Mouse (Mus musculus): ENCODE data around the gene Ccdc33.
A peak's percentile ranks its signal among the peaks of the same experiment; 100 is the strongest.

The Ccdc33 gene

DNA sequence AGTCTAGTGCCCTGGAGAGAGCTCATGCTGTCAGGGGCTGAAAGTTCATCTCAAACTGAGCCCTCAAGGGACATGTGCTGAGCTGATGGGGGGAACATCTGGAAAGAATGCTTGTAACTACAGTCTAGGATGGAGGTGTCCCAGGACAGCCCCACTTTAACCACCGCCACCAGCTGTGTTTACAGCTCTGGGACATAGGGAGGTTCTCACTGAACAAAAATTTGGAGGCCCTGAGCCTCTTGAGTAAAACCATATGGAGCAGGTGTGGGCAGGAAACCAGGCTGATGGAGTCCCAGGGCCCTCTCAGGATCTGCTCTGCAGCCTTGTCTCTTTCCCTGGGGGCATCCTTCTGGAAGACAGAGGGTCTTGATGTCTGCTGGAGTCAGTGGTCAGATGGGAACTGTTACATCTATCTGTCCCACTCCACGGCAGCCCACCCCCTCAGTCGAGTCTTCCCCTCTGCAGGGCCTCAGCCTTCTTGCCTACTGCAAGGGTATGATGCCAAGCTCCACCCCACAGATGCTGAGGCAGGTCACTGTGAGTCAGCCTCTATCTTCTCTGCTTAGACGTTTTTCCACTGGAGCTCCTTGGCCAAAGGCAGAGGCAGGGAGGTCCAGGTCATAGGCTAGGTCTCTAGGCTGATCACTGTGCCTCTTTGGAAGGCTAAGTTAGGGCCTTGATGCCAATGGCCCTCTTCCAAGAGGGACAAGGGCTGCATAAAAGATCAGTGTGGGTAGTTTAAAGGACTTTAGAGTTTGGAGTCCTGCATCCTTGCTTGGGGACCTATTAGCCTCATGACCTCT is 26.8 kb downstream of the Ccdc33 start:
- peak in 1 of 2 experiments; percentile 6 for DNase-seq (ENCODE audit: low spot score in 2 of 2)

DNA sequence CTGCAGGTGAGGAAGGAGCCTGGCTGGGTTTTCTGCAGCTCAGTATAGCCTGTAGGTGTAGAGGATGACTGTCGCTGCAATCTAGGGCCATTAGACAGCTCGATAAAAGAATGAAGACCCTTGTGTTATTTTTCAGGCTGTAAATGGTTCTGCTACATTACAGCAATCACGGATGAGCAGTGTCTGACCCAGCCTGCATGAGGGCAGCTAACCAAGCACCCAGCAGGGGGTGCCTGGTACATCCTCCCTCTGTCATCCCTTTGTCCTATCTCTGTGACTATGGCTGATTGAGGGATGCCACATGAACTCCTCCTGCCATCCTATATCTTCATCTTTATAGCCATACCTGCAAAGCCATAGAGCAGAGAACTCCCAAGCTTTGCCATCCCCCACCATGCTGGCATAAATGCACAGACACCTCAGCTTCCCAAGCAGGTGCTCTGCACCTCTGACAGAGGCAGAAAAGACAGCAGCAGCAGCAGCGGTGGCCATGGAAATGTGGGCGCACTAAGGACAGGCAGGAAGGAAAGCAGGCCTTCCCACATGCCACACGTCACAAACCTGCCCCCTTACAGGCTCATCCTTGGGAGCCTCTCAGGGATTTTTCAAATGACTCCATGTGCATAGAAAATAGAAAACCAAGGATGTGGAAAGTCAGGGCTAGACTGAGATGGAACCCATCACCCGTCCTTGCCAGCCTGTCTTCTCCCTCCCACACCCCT is 31.2 kb downstream of the Ccdc33 start:
- DNase-seq (ENCODE audit: low spot score in 2 of 2): no peak

DNA sequence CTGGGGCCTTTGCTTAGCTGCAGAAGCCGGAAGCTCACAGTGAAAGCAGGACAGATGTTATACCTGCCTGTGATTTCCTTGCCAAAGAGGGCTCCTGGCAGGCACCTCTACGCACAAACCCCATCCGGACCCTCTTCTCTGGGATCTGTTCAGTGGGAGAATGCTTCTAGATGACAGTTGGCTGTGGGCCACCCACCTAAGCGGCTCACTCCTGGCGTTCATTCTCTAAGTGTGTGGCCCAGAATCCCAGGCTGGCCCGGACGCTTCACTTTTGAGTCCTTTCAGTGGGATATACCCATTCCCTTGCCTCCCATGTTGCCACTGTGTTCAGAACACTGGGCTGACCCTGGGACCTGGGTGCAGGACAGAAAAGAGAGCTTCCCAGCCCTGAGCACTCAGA is 31.8 kb downstream of the Ccdc33 start:
- no peak for DNase-seq (ENCODE audit: low spot score in 2 of 2)

DNA sequence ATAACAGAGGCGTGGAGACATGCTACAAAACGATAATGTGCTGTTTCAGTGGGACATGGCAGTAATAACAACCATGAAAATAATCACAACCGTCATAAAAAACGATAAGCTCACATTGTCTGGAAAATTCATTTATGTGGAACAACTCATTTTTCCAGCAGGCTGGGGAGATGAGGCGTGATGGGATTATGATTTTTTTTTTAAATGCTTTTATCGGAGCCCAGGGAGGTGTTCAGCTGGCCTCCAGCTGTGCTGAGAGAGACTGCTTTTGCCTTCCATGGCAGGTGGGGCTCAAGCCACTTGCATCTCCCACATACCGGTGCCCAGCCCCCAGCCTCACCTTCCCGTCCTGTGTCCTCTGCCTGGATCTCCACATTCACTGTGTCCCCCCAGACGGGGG is 32.4 kb downstream of the Ccdc33 start:
- no peak for DNase-seq (ENCODE audit: low spot score in 2 of 2)

DNA sequence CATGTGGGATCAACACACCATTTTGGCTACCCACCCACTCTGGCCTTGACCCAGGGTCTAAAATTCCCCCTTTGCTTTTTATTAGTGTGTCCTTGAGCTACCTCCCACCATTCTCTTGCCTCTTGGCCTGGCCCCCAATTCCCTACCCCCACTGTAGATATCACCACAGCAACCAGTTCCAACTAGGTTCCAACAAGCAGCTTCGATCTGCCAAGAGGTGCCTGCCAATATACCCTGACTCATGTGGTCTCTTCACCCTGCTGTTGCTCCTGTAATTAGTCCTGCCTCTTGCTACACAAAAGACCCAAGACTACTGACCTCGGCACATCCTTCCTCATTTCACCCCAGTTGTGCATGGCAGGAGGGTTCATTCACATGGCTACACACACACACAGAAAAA is 33.5 kb downstream of the Ccdc33 start:
- no peak for DNase-seq (ENCODE audit: low spot score in 2 of 2)

DNA sequence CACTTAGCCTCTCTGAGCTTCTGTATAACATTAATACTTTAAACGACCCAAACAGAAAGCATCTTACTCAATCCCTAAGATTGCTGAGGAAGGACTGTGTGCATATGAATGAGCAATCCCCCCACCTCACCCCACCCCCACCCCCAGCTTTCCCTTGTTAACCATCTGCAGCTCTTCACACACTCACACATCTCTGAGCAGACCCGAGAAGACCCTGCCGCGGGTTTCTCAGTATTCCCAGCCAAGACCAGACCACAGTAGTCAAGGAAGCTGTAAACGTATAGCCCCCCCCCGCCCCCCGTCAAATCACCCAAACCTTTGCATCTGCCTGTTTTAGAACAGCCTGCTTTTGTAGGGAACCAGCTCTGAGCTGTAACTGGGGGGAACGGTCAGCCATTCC is 34.0 kb downstream of the Ccdc33 start:
- no peak for DNase-seq (ENCODE audit: low spot score in 2 of 2)

DNA sequence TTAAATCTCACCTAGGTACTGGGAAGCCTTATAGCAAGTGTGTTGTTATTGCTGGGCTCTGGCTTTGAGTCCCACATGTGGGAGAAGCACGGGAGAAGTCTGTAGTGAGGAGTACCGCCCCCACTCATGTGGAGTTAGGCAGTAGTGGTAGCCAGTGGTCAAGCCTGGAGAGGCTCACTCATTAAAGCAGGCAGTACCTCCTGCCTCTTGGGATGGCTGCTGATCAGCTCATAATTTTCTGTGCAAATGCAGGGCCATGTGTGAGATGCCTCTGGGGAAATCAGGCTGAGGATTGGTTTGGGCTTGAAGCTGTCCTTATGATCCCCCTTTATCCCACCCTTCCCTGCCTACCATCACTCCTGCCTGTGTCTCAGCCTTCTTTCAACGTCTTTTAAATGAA is 44.1 kb downstream of the Ccdc33 start:
- no peak for DNase-seq (ENCODE audit: low spot score in 2 of 2)

DNA sequence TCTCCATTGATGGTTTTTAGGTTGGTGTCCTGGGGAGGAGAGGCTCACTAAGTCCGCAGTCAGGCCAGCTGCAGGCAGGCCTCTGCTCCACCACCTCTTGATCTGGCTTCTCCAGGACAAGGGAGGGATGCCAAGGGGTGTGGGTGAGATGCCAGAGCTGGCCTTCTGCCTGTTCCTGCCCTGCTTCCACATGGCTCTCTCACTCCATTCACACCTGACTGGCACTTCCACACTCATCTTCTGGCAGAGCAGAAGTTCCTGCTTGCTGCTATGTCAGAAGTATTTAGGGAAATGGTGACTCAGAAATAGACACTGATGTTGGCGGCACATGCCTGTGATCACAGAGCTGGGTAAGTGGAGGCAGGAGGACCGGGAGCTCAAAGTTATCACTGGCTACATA is 51.1 kb downstream of the Ccdc33 start:
- DNase-seq (ENCODE audit: low spot score in 2 of 2): no peak

DNA sequence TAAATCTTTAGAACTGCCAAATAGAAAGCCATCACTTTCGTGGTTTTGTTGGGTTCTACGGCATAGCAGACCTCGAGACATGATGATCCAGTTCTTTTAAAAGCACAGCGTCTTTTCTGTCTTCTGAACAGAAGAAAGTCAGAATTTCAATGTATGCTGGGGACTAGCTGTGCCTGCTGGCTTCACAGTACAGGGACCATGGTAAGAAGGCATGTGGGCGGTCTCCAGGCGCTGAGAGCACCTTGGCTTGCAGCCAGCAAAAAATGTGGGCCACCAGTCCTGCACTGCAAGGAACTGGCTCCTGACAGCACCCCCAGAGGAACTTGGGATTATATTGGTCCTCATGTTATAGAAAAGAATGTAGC is 51.9 kb downstream of the Ccdc33 start:
- no peak for DNase-seq (ENCODE audit: low spot score in 2 of 2)

DNA sequence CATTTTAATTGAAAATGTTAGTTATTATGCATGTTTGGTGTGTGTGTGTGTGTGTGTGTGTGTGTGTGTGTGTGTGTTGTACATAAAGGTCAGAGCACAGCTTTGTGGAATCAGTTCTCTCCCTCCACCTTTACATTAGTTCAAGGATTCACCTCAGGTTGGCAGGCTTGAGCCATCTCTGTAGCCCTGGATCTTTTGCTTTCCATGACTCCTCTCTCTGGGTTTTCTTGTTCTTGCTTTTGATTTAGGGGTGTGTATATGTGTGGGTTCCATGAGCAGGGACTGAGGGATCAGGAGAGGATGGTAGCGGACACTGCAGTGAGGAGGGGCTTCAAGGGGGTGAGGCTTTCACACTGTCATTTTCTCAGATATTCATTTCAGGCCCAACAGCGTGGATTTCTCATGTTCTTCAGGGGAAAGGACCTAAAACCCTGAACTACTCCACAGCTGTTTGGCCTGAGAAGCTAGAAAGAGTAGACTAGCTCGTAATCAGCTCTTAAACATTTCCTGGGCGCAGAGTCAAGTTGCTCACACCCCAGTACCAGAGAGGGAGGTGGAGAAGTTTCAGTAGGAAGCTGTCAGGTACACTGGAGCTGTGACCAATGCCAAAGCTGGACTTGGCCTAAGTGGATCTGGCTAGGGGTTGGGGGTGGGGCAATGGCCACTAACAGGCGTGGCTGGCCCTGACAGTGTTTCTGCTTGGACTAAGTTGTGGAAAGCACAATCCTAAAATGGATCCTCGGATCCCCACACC is 52.5 kb downstream of the Ccdc33 start:
- no peak for DNase-seq (ENCODE audit: low spot score in 2 of 2)

DNA sequence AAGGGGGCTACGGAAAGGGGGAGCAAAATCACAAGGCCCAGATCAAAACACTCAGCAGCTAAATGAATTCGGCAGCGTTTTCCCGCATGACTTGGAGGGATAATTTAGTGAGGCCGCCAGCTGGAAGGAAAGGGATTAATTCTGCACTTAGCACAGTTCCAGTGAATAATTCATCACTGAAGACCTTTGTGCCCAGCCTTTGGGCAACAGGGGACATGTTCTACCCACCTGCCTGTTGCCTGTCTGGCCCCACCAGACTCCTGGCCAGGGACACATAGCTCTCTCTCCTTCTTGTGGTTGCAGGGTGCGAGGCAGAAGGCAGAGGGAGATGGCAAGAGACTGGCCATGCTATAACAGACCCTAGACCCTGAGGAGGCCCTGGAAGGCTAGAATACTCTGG is 53.1 kb downstream of the Ccdc33 start:
- no peak for DNase-seq (ENCODE audit: low spot score in 2 of 2)

DNA sequence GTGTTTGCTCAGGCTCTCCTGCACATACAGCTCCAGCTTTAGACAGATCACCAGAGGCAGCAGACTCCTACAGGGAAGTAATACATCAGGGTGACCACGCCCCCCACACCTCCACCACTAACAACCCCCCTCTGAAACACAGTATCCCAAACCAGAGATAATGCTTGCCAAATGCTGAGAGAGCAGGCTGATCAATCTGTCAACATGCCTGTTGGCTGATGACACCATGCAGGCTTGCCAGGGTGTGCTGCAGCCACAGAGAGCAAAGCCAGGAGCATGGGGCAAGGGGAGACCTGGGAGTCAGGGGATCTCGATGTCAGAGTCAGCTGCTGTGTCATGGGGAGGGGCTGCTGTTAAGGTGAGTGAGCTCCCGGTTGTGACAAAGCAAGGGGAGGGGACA is 55.1 kb downstream of the Ccdc33 start, which contains the start of gene Stra6:
Stra6 (plus strand) TSS at position 258 of the 400 bp plus-strand sequence.
- DNase-seq (ENCODE audit: low spot score in 2 of 2): no peak

DNA sequence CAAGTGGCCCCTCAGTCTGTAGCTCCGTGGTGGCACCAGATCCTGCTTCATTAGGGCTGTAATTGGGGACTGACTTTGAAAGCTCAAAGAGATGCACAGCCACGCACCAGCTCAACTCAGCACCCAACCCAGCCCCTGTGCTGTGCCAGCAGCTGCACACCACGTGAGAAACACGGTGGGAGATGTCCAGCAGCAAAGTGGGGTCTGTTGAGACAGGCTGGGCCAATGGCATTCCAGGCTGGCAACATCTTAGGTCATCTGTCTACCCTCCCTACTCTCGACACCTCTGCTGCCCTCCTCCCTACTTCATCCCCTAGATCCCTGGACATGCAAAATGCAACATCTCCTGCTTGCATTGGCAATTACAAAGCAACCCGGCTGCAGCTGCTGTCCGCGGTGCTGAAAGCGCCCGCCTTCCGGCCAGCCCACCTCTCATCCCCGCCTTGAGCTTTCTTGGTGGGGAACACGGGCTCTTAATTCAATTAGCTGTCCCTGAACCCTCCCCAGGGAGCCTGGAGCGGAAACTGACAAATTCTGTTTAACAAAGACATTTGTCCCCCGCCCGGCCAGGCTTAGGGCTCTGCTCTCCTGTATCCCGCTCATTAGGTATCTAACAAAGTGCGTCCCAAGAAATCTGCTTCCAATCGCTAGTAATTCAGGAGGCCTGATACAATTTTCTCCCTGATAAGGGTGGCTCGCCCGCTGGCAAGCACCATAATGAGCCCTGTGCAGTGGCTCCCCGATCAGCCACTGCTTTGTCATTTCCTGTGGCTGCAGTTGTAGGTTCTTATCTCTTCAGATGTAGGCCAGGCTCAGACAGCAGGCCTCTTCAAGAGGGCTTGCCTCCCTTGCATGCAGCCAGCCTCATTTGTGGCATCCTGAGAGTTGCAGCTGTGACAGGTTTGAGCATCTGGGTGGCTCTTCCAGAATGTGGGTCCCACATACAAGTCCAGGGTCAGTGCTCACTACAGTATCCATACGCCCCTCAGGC is 57.7 kb downstream of the Ccdc33 start:
- peak in 1 of 2 experiments; percentile 24 for DNase-seq (ENCODE audit: low spot score in 2 of 2)

DNA sequence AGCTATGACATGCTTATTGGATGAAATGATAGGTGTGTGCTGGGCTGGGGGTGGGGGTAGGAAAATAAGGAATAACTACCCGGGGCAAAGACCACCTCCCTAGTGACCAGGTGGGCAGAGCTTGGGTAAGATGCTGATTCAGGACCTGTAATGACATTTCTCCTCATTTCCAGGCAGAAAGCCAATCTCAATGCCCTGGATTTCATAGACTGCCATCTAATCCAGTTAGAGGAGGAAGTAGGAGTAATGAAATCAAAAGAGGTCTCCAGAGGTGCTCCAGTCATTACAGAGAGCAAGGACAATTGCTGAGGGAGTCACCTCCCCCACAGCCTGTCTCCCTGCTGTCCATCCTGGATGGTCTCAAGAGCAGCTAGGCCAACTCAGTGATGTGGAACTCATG is 58.7 kb downstream of the Ccdc33 start:
- DNase-seq (ENCODE audit: low spot score in 2 of 2): no peak

DNA sequence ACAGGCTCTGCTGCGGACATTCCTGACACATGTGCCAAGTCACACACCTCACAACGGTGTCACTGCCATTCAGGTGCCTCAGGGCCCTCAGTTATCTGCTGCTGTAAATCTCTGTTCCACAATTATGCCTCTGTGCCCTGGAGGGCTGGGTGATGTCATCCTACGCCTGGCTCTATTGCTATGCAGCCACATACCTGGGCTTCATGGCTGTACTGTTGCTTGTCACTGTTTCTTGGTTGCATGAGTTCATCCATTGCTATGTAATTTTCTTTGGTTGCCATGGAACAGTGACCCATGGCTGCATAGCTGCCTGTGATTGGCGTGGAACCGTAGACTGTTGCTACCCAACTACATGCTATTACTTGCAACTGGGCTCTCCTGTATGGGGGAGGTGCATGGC is 63.0 kb downstream of the Ccdc33 start:
- no peak for DNase-seq (ENCODE audit: low spot score in 2 of 2)

DNA sequence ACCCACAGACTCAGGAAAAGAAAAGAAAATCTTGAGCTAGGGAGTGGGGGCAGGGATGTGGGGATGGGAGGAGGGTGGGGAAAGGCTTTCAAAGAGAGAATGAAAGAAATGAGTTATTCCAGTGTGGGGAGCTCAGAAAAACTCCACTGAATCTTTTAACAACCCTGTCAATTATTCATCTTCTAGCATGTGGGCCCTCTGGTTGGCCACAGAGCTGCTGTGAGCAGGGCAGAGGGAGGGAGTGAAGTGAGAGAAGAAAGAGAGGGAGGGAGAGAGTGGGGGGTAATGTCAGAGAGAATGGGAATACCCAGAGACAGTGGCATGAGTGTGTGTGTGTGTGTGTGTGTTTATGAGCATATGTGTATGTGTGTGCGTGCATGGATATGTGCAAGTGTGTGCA is 64.6 kb downstream of the Ccdc33 start:
- DNase-seq (ENCODE audit: low spot score in 2 of 2): no peak

DNA sequence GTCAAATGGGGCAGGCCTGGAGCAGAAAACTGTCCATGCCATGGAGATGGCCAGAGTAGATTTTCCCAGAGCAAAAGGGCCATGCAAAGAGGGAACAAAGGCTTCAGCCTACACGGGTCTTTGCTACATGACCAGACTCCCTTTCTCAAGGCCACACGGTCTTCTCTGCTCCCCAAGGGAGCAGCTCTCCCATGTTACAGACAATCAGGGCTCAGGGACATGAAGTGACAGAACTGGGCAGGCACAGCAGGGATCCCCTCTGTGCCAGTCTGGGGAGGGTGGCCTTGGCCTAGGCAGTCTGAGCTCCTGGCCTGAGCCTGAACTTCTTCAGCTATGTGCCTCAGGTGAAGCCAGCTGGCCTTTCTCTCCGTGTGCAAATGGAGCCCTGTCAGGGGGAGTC is 65.1 kb downstream of the Ccdc33 start:
- no peak for DNase-seq (ENCODE audit: low spot score in 2 of 2)

DNA sequence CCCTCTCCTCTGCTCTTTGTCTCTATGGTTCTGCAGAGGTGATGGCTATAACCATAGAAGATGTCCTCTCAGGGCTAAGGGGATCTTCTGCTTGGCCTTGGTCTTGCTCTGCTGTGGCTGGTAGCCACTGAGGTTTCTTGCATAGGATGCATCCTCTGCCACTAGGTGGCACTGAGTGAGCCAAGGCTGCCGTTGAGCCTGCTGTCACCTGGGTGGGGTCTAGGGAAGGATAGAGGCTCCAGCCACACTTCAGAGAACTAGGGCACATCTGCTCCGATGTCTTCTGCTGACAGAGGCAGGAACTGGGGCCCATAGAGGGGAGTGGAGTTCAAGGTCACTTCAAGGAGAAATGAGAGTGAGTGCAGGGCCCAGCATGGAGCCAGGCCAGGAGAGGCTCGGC is 65.5 kb downstream of the Ccdc33 start:
- DNase-seq (ENCODE audit: low spot score in 2 of 2): no peak

DNA sequence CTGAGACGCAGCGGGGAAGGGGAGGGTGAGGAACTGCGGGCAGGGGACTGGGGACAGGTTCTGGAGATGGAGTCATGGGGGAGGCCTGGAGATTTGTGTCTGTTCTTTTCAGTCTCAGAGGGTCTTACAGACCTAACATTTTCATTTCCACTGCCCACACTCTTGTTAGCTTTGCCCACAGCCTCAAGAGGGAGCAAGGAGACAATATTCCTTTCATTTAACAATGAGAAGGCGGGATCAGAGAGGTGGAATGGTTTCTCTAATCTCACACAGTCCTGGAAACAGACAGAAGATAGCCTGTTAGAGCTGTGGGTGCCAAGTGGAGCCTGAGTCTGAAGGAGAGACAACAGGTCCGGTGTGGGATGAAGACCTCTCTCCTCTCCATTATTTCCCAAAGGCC is 66.7 kb downstream of the Ccdc33 start:
- DNase-seq (ENCODE audit: low spot score in 2 of 2): no peak

DNA sequence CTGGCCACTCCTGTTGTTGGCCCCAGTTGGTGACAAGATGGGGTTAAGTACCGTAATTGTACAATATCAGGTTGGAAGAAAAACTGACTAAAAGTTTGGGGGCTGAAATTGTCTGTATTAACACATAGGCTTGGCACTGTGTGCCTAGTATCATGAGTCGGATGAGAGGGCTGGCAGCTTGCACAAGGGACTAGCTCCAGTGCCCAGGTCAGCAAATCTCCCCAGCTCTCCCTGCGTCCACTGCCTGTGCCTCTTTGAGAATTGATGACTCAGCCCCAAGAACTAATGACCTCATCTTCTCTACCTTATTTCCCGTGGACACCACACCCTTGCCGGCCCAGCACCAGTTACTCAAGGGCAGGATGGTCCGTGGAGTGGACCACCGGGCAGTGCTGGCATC is 68.8 kb downstream of the Ccdc33 start:
- DNase-seq (ENCODE audit: low spot score in 2 of 2): no peak

DNA sequence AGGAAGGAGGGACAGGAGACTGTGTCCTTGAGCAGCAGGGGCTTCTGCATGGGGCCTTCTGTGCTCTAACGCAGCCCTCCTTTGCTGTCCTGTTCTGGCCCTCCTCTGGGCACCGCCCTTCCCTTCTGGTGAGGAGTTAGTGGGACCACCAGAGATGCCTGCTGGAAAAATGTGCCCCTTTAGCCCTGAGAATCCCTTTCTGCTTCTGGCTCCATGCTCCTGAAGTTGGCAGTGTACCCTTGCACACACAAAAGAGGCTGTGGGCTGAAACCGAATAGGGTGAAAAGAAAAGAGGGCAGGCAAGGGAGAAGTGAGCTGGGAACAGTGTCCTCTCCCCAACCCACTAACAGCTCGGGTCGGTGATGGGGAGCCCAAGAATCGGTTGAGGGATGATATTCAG is 69.4 kb downstream of the Ccdc33 start:
- DNase-seq (ENCODE audit: low spot score in 2 of 2): no peak
